Mouse (Mus musculus): ENCODE results near the gene Lhpp. TPM values are rescaled to one million over a fixed set of nuclear protein-coding genes. Genes with fewer than 3 reads are reported as not detected.

The Lhpp gene
- polyA plus RNA-seq, 1 experiment from 2014 or later, result 24.5 TPM

- no peak for ATAC-seq (ENCODE audit: low FRiP score, low TSS enrichment)
- no peak overlapping the region for H3K4me2 ChIP-seq (replicated peaks; ENCODE audit: low read depth, low read length)
- no peaks in the 10 kb centered on the region for H3K9me3 ChIP-seq (ENCODE audit: control insufficient read depth, low read length)
- no peak overlapping the region for H3K9ac ChIP-seq (ENCODE audit: low read depth, low read length)
- peaks cover 10% of the 10 kb centered on the region for H3K4me1 ChIP-seq (ENCODE audit: control insufficient read depth, insufficient read depth, low read length)
- no peaks in the 10 kb centered on the region for H3K27me3 ChIP-seq (ENCODE audit: control insufficient read depth, insufficient read depth, low read length)
- WGBS, result 82% methylated on average over 9 of the region's 9 CpGs
- H3K4me3 ChIP-seq (ENCODE audit: low read length), result no peak overlapping the region
- H3K36me3 ChIP-seq (ENCODE audit: control insufficient read depth, insufficient read depth, low read length), result no peaks in the 10 kb centered on the region
- no peak overlapping the region for H3K27ac ChIP-seq (ENCODE audit: low read depth, low read length)
Measured at GRCm38 (mm10) chr7:132734222-132734621, 123.8 kb downstream of the Lhpp start.

- H3K27ac ChIP-seq (ENCODE audit: low read depth, low read length), result no peak overlapping the region
- 54% methylated on average over 5 of the region's 5 CpGs for WGBS
- H3K36me3 ChIP-seq (ENCODE audit: control insufficient read depth, insufficient read depth, low read length), result no peaks in the 10 kb centered on the region
- no peak overlapping the region for H3K9ac ChIP-seq (ENCODE audit: low read depth, low read length)
- H3K27me3 ChIP-seq (ENCODE audit: control insufficient read depth, insufficient read depth, low read length), result no peaks in the 10 kb centered on the region
- no peak overlapping the region for H3K4me3 ChIP-seq (ENCODE audit: low read length)
- H3K9me3 ChIP-seq (ENCODE audit: control insufficient read depth, low read length), result no peaks in the 10 kb centered on the region
- H3K4me2 ChIP-seq (replicated peaks; ENCODE audit: low read depth, low read length), result no peak overlapping the region
- ATAC-seq (ENCODE audit: low FRiP score, low TSS enrichment), result no peak
- H3K4me1 ChIP-seq (ENCODE audit: control insufficient read depth, insufficient read depth, low read length), result peaks cover 10% of the 10 kb centered on the region
Measured at GRCm38 (mm10) chr7:132735145-132735544, 124.7 kb downstream of the Lhpp start.

DNA sequence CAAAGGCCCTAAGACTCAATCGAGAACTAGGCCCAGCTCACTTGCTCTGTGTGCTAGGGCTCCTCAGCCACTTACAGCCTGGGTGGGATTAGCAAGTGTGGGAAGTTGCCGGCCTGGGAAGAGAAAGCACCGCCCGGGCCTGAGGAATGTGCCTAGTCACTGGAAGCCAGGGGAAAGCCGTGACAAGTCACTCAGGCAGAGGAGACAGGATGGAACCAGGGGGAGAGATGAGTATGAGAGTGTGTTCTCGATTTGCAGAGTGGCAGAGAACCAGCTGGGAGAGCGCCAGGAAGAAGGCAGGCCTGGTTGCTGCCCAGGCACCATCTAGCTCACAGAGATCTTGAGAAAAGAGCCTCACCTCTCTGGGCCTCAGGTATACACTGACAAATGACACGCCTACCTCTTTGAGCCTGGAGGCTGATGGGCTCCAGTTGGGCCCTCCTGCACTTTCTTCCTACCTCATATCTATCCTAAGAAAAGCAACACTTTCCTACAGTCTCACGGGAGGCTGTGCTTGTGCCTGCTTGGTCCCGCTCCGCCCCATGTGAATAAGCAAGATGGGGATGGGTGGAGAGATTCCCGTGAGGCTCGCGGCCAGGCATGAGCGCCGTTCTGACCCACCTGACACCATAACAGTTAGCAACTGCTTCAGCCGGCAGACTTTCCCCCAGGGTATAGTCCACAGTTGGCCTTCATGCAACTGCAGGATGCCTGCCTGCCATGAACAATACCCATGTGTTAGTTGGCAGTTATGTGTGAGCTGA, 125.8 kb downstream of the Lhpp start:
- H3K4me1 ChIP-seq (ENCODE audit: control insufficient read depth, insufficient read depth, low read length), result peaks cover 10% of the 10 kb centered on the region
- no peak overlapping the region for H3K4me3 ChIP-seq (ENCODE audit: low read length)
- no peak overlapping the region for H3K4me2 ChIP-seq (replicated peaks; ENCODE audit: low read depth, low read length)
- H3K9ac ChIP-seq (ENCODE audit: low read depth, low read length), result no peak overlapping the region
- ATAC-seq (ENCODE audit: low FRiP score, low TSS enrichment), result peak; percentile 29
- H3K36me3 ChIP-seq (ENCODE audit: control insufficient read depth, insufficient read depth, low read length), result no peaks in the 10 kb centered on the region
- no peaks in the 10 kb centered on the region for H3K9me3 ChIP-seq (ENCODE audit: control insufficient read depth, low read length)
- peak overlapping the region; percentile 57 for H3K27ac ChIP-seq (ENCODE audit: low read depth, low read length)
- H3K27me3 ChIP-seq (ENCODE audit: control insufficient read depth, insufficient read depth, low read length), result no peaks in the 10 kb centered on the region
- WGBS, result 65% methylated on average over 17 of the region's 17 CpGs

- H3K4me2 ChIP-seq (replicated peaks; ENCODE audit: low read depth, low read length), result no peak overlapping the region
- no peak for ATAC-seq (ENCODE audit: low FRiP score, low TSS enrichment)
- H3K4me1 ChIP-seq (ENCODE audit: control insufficient read depth, insufficient read depth, low read length), result peaks cover 10% of the 10 kb centered on the region
- no peak overlapping the region for H3K9ac ChIP-seq (ENCODE audit: low read depth, low read length)
- H3K9me3 ChIP-seq (ENCODE audit: control insufficient read depth, low read length), result no peaks in the 10 kb centered on the region
- 87% methylated on average over 6 of the region's 6 CpGs for WGBS
- H3K27me3 ChIP-seq (ENCODE audit: control insufficient read depth, insufficient read depth, low read length), result no peaks in the 10 kb centered on the region
- no peaks in the 10 kb centered on the region for H3K36me3 ChIP-seq (ENCODE audit: control insufficient read depth, insufficient read depth, low read length)
- H3K4me3 ChIP-seq (ENCODE audit: low read length), result no peak overlapping the region
- H3K27ac ChIP-seq (ENCODE audit: low read depth, low read length), result no peak overlapping the region
Measured at GRCm38 (mm10) chr7:132738844-132739243, 128.4 kb downstream of the Lhpp start.

DNA sequence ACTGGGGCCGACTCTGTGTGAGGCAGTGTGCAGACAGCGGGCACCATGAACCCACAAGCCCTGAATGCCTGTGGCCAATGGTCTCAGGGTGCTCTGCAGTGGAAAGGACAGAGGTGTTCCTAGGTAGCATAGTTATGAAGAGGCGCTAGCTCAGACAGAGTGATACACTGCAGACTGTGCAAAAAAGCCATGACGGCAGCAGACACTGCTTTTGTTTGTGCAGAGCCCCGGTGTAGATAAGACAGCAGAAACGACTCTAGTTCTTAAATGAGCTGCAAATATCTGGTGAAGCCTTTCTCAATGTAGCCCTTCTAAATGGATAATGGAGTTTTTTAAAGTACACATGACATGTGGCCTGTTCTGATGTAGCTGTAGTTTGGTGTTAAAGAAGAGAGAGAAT, 129.4 kb downstream of the Lhpp start:
- Histone ChIP-seq H3K4me3 (ENCODE audit: low read length) (no peak overlapping the region), H3K36me3 (ENCODE audit: control insufficient read depth, insufficient read depth, low read length) (no peaks in the 10 kb centered on the region), H3K9ac (ENCODE audit: low read depth, low read length) (no peak overlapping the region), H3K27ac (ENCODE audit: low read depth, low read length) (no peak overlapping the region), H3K27me3 (ENCODE audit: control insufficient read depth, insufficient read depth, low read length) (no peaks in the 10 kb centered on the region), H3K4me1 (ENCODE audit: control insufficient read depth, insufficient read depth, low read length) (peaks cover 10% of the 10 kb centered on the region), H3K9me3 (ENCODE audit: control insufficient read depth, low read length) (no peaks in the 10 kb centered on the region), H3K4me2 (replicated peaks; ENCODE audit: low read depth, low read length) (no peak overlapping the region)
- 86% methylated on average over 6 of the region's 6 CpGs for WGBS
- no peak for ATAC-seq (ENCODE audit: low FRiP score, low TSS enrichment)

- Histone ChIP-seq H3K27ac (ENCODE audit: low read depth, low read length) (no peak overlapping the region), H3K9me3 (ENCODE audit: control insufficient read depth, low read length) (no peaks in the 10 kb centered on the region), H3K4me1 (ENCODE audit: control insufficient read depth, insufficient read depth, low read length) (no peaks in the 10 kb centered on the region), H3K36me3 (ENCODE audit: control insufficient read depth, insufficient read depth, low read length) (no peaks in the 10 kb centered on the region; the same call in 1 of the 2 replicates), H3K9ac (ENCODE audit: low read depth, low read length) (no peak overlapping the region), H3K27me3 (ENCODE audit: control insufficient read depth, insufficient read depth, low read length) (no peaks in the 10 kb centered on the region), H3K4me3 (ENCODE audit: low read length) (no peak overlapping the region), H3K4me2 (replicated peaks; ENCODE audit: low read depth, low read length) (no peak overlapping the region)
- 84% methylated on average over 5 of the region's 5 CpGs for WGBS
- ATAC-seq (ENCODE audit: low FRiP score, low TSS enrichment), result no peak
Measured at GRCm38 (mm10) chr7:132742912-132743311, 132.5 kb downstream of the Lhpp start.

GRCm38 (mm10) chr7:132747096-132747495, 136.7 kb downstream of the Lhpp start:
- H3K4me3 ChIP-seq (ENCODE audit: low read length), result no peak overlapping the region
- H3K9ac ChIP-seq (ENCODE audit: low read depth, low read length), result no peak overlapping the region
- WGBS, result 76% methylated on average over 6 of the region's 6 CpGs
- no peaks in the 10 kb centered on the region; the same call in 1 of the 2 replicates for H3K36me3 ChIP-seq (ENCODE audit: control insufficient read depth, insufficient read depth, low read length)
- H3K4me1 ChIP-seq (ENCODE audit: control insufficient read depth, insufficient read depth, low read length), result no peaks in the 10 kb centered on the region
- H3K4me2 ChIP-seq (replicated peaks; ENCODE audit: low read depth, low read length), result no peak overlapping the region
- ATAC-seq (ENCODE audit: low FRiP score, low TSS enrichment), result no peak
- H3K27me3 ChIP-seq (ENCODE audit: control insufficient read depth, insufficient read depth, low read length), result no peaks in the 10 kb centered on the region
- H3K9me3 ChIP-seq (ENCODE audit: control insufficient read depth, low read length), result no peaks in the 10 kb centered on the region
- H3K27ac ChIP-seq (ENCODE audit: low read depth, low read length), result no peak overlapping the region

DNA sequence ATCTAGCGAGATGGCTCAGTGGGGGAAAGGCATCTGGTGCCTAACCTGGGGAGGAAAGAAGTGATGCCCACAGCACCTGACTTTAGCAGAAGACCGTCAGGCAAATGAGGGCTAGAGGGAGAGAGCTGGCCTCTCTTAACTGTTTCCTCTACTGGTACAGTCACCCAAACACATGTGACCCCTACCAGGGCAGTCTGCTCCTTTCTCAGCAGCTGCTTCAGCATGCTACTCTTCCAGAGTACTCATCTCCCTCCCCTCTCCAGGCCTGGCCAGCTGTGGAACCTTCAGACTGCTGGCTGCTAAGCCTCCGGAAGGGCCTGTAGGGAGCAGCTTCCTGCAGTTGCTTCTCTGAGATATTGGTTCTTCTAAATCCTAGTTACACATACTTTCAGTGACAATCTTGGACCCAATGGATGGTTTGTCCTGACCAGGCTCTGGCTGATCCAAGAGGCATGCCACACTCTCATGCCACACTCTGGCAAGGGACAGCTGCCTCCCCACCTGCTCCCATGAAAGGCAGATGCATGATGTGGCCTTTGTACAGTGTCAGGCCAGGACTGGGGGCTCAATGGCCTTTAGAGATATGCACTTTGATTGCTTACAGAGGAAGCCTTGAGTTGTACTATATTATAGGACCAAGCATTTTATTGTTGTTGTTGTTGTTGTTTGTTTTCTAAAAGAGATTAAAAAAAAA, 137.8 kb downstream of the Lhpp start:
- WGBS, result 86% methylated on average over 3 of the region's 3 CpGs
- Histone ChIP-seq H3K9ac (ENCODE audit: low read depth, low read length) (no peak overlapping the region), H3K9me3 (ENCODE audit: control insufficient read depth, low read length) (no peaks in the 10 kb centered on the region), H3K4me2 (replicated peaks; ENCODE audit: low read depth, low read length) (no peak overlapping the region), H3K4me1 (ENCODE audit: control insufficient read depth, insufficient read depth, low read length) (no peaks in the 10 kb centered on the region), H3K36me3 (ENCODE audit: control insufficient read depth, insufficient read depth, low read length) (no peaks in the 10 kb centered on the region; the same call in 1 of the 2 replicates), H3K27me3 (ENCODE audit: control insufficient read depth, insufficient read depth, low read length) (no peaks in the 10 kb centered on the region), H3K27ac (ENCODE audit: low read depth, low read length) (no peak overlapping the region), H3K4me3 (ENCODE audit: low read length) (no peak overlapping the region)
- ATAC-seq (ENCODE audit: low FRiP score, low TSS enrichment), result no peak

DNA sequence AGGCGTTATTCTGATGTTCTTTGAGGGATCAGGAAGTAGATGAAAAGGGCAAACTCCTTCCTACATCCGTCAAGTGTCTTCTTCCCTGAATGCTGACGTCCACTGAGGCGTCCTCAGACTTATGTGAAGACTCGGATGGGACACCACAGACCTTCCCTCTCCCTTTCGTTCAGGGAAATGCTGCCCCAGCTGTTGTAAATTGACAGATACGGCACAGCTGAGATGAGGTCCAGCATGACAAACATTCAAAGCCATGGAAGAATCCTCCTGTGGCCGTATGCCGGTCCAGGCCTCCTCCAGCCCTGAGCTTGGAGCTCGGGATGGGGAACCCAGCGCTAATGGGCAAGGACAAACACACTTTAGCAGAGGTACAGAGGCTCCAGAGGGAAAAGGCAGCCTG, 139.1 kb downstream of the Lhpp start:
- WGBS, result 95% methylated on average over 11 of the region's 11 CpGs
- Histone ChIP-seq H3K4me1 (ENCODE audit: control insufficient read depth, insufficient read depth, low read length) (peaks cover 4% of the 10 kb centered on the region; the same call in 1 of the 2 replicates), H3K9ac (ENCODE audit: low read depth, low read length) (no peak overlapping the region), H3K27me3 (ENCODE audit: control insufficient read depth, insufficient read depth, low read length) (no peaks in the 10 kb centered on the region), H3K4me2 (replicated peaks; ENCODE audit: low read depth, low read length) (no peak overlapping the region), H3K4me3 (ENCODE audit: low read length) (no peak overlapping the region), H3K27ac (ENCODE audit: low read depth, low read length) (no peak overlapping the region), H3K36me3 (ENCODE audit: control insufficient read depth, insufficient read depth, low read length) (no peaks in the 10 kb centered on the region; the same call in 1 of the 2 replicates), H3K9me3 (ENCODE audit: control insufficient read depth, low read length) (no peaks in the 10 kb centered on the region)
- ATAC-seq (ENCODE audit: low FRiP score, low TSS enrichment), result no peak

Measured in kidney, embryonic 14.5 days (tissue).